Mouse (Mus musculus) spleen, postnatal 0 days (tissue): ENCODE results near the gene Actr1a. TPM values are rescaled to one million over a fixed set of nuclear protein-coding genes. Genes with fewer than 3 reads are reported as not detected.
A peak's percentile ranks its signal among the peaks of the same experiment; 100 is the strongest.

ENCODE experiments used
- microRNA counts: library from miRNA; unstranded; fragments of <30 nt; microRNA quantifications from one replicate; lab custom pipeline; 2015
- polyA plus RNA-seq: library from polyadenylated mRNA; unstranded; fragments of >200 nt; fragmentation: Nextera tagmentation; extraction: Ambion mirVana; gene quantifications from 2 replicates; pipeline ENCODE4 v1.2.1, GENCODE M21; 2015

The Actr1a gene
- polyA plus RNA-seq = 60.3 and 65.2 TPM in 2 replicates

DNA sequence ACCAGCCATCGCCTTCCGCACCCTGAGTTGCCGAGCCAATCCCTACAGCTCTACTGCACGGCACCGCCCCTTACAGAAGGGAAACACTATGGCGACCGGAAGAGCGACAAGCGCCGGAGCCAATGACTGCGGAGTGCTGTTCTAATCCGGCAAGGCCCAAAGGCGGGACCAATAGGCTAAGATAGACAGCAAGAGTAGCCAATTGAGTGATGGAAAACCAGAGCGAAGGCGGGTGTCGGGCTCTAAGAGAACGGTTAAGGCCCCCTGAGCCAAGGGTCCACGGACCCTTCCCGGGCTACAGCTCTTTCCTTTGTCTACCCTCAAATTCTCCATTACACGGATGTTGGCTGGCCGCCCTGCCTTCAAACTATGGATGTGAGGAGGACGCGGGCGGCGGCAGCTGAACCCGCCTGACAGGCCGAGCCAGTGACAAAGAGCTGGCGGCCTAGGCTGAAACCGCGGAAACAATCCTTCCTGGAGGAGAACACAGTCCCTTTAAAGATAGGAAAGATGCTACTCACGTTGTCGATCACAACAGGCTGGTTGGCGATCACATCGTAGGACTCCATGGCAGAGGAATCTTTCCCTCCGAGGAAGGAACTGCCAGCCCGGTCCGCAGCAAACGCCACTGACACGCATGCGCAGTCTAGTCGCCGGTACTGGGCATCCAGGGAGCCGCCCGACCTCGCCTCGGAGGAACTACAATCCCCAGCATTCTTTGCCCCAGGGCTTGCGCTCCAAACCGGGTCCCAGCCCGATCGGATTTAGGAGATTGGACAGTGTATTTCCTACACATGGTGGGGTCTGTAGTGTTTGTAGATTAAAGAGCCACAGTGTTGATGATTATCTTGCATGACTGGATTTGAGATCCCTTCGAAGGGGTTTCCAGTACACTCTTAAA lies at the start of gene Actr1a:
Actr1a (minus strand) TSS at position 640 of the 901 bp plus-strand sequence.

DNA sequence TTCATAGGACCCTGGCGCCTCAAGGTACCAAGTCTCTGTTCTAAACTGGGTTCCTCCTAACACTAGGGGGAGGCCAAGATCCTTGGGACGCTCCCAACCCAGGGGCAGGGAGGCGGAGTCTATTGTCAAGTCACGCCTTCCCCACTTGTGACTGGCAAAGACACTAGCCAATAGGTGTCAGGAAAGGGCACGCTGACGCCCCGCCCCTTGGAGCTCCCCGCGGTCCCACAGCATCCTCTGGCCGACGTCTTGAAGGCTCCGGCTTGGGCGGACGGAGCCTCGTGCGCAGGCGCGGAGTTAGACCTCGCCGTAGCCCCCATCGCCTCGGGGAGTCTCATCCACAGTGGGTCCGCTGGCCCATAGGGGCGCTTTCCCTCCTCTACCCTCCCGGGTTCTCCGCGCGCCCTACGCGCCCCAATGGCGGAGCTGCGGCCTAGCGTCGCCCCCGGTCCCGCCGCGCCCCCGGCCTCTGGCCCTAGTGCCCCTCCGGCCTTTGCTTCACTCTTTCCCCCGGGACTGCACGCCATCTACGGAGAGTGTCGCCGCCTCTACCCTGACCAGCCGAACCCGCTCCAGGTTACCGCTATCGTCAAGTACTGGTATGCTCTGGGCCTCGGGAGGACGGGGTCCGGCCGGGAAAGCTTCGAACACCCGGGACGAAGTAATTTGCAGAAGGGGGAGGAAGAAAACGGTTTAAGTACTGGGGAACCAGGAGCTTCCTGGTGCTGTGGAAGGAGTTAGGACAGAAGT lies 1.3 kb upstream of the Actr1a start, which contains the start of gene Sufu:
Sufu (plus strand) TSS at position 211 of the 750 bp plus-strand sequence.

DNA sequence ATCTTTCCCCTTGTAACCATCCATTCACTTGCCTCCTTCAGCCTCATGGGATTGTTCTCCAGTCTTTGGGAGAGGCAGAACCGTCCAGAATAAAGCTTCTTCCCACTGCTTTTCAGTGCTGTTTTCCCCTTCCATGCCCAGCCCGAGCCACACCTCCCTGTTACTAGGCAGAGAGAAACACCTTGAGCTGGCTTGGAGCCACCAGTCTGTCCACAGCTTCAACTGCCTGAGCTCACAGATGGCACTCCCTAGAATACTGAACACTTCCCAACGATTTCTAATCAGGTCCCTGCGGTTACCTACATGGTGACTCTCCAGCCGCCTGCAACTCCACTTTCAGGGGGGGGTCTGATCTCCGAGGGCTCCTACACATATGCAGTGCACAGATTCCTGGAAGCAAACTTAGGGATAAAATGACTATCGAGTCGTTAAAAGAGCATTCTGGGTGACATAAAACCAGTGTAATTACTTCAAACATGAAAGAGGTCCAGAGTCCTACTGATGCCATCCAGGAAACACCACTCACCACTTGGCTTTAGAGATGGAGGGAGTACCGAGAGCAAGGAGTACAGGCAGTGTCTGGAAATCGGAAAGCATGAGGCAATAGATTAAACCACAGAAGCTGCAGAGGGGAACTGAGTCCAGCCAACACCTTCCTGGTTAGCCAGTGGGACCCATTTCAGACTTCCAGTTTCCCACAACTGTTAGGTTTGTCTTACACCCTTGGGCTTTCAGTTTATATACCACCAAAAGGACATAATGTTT lies 45.2 kb downstream of the Actr1a start, which contains the start of gene 2310034G01Rik:
2310034G01Rik (minus strand) TSS at position 135 of the 765 bp plus-strand sequence.

DNA sequence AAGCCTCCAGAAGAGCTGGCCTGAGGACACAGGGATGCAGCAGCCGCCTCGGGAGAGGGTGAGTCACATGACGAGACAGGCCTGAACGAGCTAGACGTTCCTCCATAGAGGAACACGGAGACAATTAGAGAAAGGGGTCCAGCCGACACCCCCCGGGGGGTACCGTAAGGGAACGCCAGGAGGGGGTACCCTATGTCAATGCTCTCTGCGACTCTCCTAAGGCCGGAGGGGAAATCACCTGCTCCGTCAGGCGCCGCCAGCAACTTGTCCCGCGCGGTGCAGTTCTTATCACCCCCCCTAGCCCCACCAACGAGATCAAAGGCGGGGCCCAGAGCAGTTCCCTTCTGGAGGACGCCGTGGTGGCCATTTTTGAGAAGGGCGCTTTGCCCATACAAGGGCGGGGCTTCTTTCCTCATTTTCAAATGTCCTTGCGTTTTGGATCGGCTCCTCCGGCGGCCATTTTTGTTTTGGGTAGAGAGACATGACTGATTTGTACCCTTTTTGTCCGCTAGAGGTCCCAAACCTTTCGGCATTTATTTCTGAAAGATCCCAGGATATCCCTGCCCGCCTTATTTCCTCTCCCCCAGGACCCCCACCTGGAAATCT lies 57.1 kb downstream of the Actr1a start, which contains the start of gene Cuedc2:
Cuedc2 (minus strand) TSS at position 372 of the 606 bp plus-strand sequence.

DNA sequence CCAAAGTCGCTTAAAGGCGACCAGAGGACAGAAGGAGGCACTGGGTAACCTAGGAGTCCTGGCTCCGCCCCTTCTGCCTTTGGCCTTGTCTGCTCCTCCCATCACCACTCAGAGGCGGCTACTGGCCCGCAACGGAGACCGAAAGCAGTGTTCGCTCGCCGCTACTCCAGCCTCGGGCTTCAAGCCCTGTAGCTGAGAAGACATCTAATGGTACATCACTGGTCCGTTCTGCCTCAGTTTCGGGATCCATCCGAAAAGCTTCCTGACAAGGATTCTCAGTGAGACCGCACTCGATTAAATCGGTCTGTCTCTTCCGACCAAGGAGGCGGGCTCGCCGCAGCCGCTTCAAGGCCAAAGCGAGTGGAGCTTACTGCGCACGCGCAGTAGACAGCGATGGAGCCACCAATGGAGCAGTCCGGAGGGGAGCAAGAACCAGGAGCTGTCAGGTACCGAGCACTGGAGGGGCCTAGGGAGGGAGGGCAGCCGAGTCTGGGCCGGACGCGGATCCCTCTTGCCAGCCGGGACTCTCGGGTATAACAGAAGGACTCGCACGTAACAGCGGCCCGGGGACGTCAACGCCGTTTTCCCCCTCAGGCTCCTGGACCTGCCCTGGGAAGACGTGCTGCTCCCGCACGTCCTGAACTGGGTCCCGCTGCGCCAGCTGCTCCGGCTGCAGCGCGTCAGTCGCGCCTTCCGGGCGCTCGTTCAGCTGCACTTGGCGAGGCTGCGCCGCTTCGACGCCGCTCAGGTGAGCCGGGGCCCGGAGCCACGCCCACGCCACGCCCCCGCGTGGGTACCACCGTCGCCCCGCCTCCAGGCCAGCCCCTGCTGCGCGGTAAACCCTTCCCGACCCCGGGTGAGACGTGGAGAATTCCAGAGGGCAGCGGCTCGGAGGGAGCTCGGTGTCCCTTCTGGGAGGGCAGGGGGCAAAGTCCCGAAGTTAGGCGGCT lies 67.2 kb downstream of the Actr1a start, which contains the start of gene Fbxl15:
Fbxl15 (plus strand) TSS at position 104 of the 950 bp plus-strand sequence.

MicroRNA genes within 50 kb of the gene (microRNA counts, 519-probe panel; counts per million panel counts)
- microRNA mmu-miR-146b (lab: Ali Mortazavi, UCI) = 4,074 counts per million, percentile 17 among the panel's probes with 10 or more counts

Other genes with a start within 250 kb of the Actr1a start
- gene Pitx3, start 247.4 kb downstream of the Actr1a start, polyA plus RNA-seq = 0.34 TPM in 1 of 2 replicates, not detected in the other
- 14.4 and 17.6 TPM in 2 replicates for gene Gbf1, start 243.2 kb downstream of the Actr1a start, polyA plus RNA-seq
- 5.3 and 6.6 TPM in 2 replicates for gene Nfkb2, start 91.4 kb downstream of the Actr1a start, polyA plus RNA-seq
- gene Psd, start 68.6 kb downstream of the Actr1a start, polyA plus RNA-seq = 6.7 and 7.3 TPM in 2 replicates
- 13.3 and 13.4 TPM in 2 replicates for gene Fbxl15, start 67.6 kb downstream of the Actr1a start, polyA plus RNA-seq
- gene Cuedc2, start 57.0 kb downstream of the Actr1a start, polyA plus RNA-seq = 106 and 114 TPM in 2 replicates
- gene Mfsd13a, start 54.6 kb downstream of the Actr1a start, polyA plus RNA-seq = 6.4 and 7.9 TPM in 2 replicates
- gene 2310034G01Rik, start 45.4 kb downstream of the Actr1a start, polyA plus RNA-seq = 1.0 and 1.3 TPM in 2 replicates
- 8.4 and 9.6 TPM in 2 replicates for gene Sufu, start 1.1 kb upstream of the Actr1a start, polyA plus RNA-seq
- 15.5 and 16.0 TPM in 2 replicates for gene Trim8, start 106.0 kb upstream of the Actr1a start, polyA plus RNA-seq
- 22.2 and 24.3 TPM in 2 replicates for gene Arl3, start 177.4 kb upstream of the Actr1a start, polyA plus RNA-seq
- 7.1 and 9.3 TPM in 2 replicates for gene Sfxn2, start 177.6 kb upstream of the Actr1a start, polyA plus RNA-seq
- 20.5 and 23.1 TPM in 2 replicates for gene Wbp1l, start 203.3 kb upstream of the Actr1a start, polyA plus RNA-seq